Mouse (Mus musculus): ENCODE results near the gene Rpap3. TPM values are rescaled to one million over a fixed set of nuclear protein-coding genes. Genes with fewer than 3 reads are reported as not detected.

Gene Rpap3
- total RNA-seq (2017), result 18.3 and 22.7 TPM in 2 replicates

DNA sequence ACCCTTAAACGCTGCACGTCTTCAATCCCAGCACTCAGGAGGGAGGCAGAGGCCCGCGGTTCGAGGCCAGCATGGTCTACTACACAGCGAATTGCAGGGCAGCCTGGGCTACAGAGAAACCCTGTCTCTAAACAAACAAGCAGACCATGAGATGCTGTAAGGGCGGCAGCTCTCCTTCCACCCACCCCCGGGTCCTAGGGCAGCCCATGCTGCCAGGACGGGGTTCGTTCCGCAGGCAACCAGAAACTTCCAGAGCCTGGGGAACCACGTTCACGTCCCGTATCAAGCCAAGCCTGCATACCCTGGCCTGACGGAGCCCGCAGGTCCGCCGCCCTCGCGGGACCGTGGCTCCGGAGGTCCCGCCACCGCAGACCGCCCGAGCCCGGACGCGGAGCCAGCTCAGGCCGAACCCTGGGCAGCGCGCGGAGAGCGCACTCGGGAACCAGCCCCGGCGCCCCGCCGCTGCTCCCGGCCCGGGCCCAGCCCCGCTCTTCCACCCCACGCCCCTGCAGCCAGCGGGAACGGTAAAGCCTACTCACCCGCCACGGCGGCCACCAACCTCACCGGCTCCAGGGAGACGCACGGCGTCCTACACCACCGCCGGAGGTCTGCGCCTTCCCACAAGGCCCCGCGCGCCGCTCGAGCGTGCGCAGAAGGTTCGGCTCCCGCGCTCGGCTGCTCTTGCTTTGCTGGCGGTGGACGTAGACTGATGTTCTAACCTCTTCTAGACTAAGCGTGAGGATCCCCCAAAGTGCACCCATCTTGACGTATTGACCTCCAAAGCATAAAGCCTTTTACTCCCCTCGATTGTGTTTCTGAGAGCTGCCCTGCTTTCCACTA lies at the start of gene Rpap3:
Gene Rpap3, minus strand, starts transcription at position 615 of the 840 bp plus-strand sequence.
- ATAC-seq (ENCODE audit: extremely low read depth, insufficient number of reproducible peaks, low FRiP score, poor library complexity, severe bottlenecking), result peak; percentile 67

DNA sequence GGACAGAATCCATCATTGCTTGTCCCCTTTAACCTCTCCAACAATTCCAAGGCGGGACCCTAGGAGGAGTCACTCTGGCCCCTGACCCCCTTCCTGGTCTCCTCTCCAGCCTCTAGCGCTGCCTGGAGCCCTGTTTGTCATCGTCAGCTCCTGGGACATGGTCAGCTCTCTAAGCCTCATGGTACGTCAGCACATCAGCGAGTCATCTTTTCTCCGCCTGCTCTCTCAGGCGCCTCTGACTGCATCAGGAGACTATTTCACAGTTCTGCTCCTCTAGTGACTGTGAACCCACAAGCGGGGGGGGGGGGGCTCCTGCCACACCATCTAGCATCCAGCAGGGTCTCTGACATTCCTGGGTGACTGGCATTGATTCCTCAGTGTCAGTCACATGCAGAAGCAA lies 49.7 kb upstream of the Rpap3 start:
- ATAC-seq (ENCODE audit: extremely low read depth, insufficient number of reproducible peaks, low FRiP score, poor library complexity, severe bottlenecking), result no peak

DNA sequence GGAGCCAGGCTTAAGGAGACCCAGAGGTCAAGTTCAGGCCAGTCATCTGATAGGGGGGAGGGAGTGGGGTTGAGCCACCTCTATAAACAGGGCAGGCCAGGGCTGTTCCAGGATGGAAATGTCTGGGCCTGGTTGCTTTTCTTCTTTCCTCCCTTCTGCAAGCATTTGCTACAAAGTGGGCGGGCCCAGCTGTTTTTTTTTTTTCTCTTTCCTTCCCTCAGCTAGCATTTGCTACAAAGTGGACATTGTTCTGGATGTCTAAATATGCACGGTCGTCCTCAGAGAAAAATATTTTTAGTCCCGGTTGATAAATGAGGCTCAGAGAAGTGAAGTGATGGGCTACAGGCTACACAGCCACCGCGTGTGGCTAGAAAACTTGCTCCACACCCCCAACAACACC lies 48.9 kb upstream of the Rpap3 start:
- no peak for ATAC-seq (ENCODE audit: extremely low read depth, insufficient number of reproducible peaks, low FRiP score, poor library complexity, severe bottlenecking)

DNA sequence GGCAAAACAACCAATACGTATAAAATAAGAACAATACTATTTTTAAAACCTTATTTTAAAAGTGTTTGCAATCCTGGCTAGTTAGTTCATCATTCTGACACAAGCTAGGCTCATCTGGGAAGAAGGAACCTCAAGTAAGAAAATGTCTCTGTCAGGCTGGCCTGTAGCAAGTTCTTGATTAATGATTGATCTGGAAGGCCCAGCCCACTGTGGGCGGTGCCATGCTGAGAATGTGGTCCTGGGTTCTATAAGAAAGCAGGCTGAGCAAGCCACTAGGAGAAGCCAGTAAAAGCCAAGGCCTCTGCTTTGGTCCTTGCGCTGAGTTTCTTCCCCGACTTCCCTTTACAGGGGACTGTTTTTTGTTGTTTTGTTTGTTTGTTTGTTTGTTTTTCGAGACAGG lies 46.9 kb upstream of the Rpap3 start:
- ATAC-seq (ENCODE audit: extremely low read depth, insufficient number of reproducible peaks, low FRiP score, poor library complexity, severe bottlenecking), result no peak

DNA sequence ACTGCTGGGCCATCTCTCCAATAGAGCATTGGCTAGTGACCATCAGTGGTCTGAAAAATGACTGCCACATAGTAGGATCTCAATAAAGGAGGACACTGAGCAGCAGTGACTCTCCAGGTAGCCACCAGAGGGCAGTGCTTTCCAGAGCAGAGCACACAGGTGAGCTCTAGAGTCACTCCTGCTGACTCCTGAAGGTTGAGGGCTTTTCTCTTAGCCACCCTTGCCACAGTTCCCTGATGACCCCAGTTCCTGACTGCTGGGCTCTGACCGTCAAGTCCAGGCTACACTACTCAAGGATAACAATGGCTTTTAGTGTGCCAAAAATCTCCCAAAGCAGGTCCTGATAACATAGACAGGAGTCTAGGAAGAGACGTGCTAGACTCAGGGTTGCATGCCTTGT lies 46.1 kb upstream of the Rpap3 start:
- ATAC-seq (ENCODE audit: extremely low read depth, insufficient number of reproducible peaks, low FRiP score, poor library complexity, severe bottlenecking), result 0 out of 2 replicates have a peak, but pooled peaks have one; percentile 28

DNA sequence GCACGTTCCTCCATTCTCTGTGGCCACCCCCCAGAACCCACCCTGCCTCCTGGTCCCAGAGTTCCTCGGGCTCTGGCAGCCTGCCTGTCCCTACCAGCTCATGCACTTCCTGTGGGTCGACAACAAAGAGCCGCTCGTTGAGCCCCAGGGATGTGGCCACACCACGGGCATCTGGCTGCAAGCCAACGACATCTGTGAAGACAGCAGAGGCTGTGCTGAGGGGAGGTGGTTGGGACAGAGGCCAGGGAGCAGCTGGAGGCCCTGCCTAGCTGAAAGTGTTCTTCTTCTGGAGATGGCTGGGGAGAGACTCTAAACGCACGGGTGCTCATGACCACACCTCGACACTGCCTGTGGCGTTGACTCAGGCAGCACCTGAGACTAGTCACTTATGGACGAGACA lies 45.1 kb upstream of the Rpap3 start:
- peak; percentile 21 for ATAC-seq (ENCODE audit: extremely low read depth, insufficient number of reproducible peaks, low FRiP score, poor library complexity, severe bottlenecking)

DNA sequence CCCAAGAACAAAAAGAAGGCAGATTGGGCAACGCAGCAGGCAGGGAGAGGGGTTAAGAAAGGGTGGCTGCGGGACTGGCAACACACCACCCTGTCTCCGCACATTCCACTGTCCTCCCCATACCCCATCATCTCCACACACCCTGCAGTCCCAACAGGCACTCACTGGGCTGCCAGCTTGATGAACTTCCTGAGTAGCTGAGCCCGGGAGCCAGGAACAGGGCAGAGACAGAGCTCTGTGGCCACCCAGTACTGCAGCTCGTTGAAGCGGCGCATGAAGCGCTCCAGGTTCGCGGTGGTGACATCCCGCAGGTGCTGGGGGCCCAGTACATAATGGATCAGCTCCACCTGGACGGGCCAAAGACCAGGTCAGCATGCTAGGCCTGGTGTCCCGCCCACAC lies 44.2 kb upstream of the Rpap3 start:
- no peak for ATAC-seq (ENCODE audit: extremely low read depth, insufficient number of reproducible peaks, low FRiP score, poor library complexity, severe bottlenecking)

DNA sequence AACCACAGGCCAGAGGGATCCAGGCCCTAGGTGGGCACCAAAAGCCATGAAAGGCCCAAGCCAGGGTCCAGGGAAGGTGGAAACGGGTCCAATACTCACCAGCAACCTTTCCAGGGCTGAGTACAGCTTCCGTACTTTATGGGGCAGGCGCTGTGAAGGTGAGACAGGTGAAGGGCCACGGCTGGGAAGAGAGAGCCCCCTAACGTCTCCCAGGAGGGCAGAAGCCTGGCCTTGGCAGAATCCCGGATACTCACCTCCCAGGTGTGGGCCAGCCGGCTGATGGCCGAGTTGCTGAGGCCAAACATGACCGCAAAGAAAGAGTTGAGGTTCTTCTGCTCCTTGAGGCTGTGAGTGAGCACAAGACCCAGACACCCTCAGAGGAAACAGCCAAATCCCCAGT lies 43.8 kb upstream of the Rpap3 start:
- ATAC-seq (ENCODE audit: extremely low read depth, insufficient number of reproducible peaks, low FRiP score, poor library complexity, severe bottlenecking), result no peak

DNA sequence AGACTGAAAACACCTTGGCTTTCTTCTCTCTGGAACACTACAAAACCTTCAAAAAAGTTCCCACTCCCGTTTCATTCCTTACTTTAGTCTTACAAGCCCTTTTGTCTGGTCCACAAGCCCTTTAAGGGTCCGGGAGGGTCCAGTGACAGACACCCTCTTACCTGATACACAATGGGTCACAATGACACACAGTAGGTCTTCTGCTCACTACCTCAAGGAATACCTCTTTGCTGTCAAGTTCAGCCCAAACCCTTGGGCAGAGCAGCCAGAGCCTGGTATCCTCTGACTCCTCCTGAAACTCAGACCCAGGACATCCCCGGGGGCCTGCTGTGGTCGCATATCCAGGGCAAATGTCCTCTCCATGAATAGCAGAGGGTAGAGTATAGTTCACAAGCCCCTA lies 43.3 kb upstream of the Rpap3 start:
- ATAC-seq (ENCODE audit: extremely low read depth, insufficient number of reproducible peaks, low FRiP score, poor library complexity, severe bottlenecking), result no peak

DNA sequence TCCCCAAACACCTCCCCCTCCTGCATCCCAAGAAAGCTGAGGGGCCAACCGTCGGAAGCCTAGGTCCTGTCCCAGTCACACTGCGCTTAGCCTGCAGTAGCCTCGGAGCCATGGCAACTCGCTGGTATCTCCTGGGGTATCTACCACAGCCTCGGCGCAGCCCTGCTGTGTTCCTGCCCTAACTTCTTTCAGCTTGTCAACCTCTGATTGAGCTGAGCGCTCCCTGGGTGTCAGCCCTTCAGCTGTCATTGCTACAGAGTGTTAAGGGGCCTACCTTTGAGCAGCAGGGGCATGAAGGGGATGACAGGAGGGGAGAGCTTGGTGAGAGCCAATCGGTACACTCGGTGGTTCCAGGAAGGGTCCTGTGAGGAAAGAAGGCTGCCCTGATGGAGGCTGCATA lies 42.7 kb upstream of the Rpap3 start:
- ATAC-seq (ENCODE audit: extremely low read depth, insufficient number of reproducible peaks, low FRiP score, poor library complexity, severe bottlenecking), result no peak

DNA sequence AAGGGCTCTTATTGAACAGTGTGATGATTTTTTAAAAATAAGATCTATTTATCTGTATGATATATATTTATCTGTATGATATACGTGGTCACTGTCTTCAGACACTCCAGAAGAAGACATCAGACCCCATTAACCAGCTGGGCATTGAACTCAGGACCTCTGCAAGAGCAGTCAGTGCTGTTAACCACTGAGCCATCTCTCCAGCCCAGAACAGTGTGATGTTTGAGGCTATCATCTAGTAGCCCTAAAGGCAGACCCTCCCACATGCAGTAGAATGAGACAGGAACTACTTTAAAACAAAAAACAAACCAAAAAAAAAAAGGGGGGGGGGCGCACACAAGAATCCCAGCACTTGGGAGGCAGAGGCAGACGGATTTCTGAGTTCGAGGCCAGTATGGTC lies 41.9 kb upstream of the Rpap3 start:
- no peak for ATAC-seq (ENCODE audit: extremely low read depth, insufficient number of reproducible peaks, low FRiP score, poor library complexity, severe bottlenecking)

DNA sequence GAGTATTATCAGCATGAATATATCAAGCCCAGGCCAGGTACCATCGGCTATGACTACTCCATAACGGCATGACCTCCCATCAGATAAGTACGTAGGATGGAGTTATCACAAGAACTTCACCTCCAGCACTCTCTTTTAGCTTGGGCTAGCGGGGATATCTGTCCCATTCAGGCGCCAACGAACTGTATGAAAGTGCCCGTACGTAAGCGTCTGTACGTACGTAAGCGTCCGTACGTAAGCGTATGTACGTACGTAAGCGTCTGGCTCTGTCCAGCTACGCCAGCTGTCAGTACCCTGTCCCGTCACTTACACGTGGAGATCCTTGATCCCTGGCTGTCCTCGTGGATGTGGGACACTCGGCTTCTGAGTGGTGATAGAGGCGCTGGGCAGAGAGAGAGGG lies 41.1 kb upstream of the Rpap3 start:
- no peak for ATAC-seq (ENCODE audit: extremely low read depth, insufficient number of reproducible peaks, low FRiP score, poor library complexity, severe bottlenecking)

DNA sequence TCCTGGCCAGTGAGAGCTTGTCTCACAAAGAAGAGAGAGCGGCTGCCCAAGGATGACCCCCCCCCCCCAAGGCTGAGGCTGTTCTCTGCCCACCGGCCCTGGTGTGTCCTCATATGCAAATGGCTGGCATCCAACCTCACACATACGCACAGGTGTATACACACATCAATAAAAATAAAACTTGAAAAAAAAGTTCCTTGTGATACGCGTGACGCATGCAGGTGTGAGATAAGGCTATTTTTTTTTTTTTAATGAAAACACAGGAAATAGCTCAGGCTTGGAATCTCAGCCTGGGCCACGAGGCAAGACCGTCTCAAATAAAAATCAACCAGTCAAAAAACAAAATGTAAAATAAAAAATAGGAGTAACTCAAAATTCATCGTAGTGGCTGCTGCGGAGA lies 40.7 kb upstream of the Rpap3 start:
- ATAC-seq (ENCODE audit: extremely low read depth, insufficient number of reproducible peaks, low FRiP score, poor library complexity, severe bottlenecking), result no peak

DNA sequence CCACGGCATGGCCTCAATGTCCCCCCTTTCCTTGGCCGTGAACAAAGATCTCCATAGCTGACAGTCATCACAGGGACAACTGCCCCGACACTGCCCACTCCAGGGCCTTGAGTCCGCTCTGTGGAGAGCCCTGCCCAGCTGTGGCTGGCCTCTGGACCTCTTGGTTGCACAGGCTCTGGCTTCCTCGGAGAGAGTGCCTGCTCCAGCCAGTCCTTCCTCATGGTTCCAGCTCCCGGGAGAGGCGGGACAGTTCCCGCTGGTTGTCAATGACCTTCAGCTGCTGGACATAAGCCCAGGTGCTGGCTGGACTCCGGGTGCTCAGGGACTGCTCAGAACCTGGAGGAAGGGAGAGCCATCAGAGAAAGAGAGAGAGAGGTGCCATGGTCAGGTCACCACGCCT lies 39.7 kb upstream of the Rpap3 start:
- no peak for ATAC-seq (ENCODE audit: extremely low read depth, insufficient number of reproducible peaks, low FRiP score, poor library complexity, severe bottlenecking)

DNA sequence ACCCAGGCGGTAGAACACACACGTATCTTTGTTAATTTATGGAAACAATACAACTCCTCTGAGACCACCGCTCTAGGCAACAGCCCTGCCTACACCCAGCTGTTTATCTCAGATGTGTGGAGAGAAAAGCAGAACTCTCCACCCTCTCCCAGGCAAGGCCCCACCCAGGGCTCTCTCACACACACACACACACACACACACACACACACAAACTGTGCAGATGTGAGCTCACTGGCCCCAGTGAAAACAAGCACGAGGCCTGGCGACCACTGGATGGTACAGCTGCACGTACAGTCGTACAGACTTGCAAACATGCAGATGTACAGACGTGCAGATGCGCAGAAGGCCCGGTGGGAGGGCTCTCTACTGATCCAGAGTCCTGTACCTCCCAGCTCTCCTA lies 39.3 kb upstream of the Rpap3 start:
- peak; percentile 59 for ATAC-seq (ENCODE audit: extremely low read depth, insufficient number of reproducible peaks, low FRiP score, poor library complexity, severe bottlenecking)

DNA sequence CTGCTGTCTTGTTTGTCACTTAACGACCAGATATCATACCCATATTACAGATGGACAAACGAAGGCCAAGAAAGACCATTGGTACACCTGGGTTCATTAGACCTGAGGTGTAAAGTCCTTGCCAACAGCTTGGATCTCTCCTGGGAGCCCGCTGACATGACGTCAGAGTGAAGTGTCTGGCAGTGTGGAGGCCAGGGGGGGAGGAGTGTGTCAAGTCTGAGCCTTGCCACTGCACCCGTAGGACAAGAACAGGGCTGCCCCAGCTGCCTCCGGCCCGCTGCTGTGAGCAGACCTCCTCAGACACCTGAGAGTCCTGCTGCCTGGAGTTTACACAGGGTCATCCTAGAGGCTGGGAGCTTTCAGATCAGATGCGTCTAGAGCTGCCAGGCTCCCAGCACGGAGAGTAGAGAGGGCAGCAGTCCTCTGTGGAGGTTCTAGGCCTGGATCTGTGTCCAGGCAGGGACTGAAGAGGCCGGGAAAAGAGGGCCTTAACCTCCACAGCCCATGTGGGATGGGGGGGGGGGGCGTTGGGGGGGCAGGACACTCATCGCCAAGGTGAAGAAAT lies 38.4 kb upstream of the Rpap3 start:
- no peak for ATAC-seq (ENCODE audit: extremely low read depth, insufficient number of reproducible peaks, low FRiP score, poor library complexity, severe bottlenecking)

DNA sequence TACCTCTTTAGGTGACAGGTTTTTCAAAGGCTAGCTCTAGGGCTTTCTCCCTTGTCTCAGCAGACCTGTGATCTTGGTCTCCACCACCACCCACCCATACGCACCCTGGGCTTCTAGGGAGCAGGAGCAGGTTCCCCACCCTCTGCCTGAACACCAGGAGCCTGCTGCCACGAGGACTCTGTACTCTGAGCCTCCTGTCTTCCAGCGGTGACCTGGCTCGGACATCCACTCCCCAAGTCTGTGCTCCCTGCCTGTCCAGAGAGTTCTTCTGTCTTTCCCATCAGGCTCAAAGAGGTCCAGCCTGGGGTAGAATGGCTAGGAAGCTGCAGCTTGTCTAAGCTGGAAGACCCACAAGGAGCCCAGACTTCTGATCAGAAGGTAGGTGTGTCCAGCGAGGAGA lies 37.6 kb upstream of the Rpap3 start:
- no peak for ATAC-seq (ENCODE audit: extremely low read depth, insufficient number of reproducible peaks, low FRiP score, poor library complexity, severe bottlenecking)

DNA sequence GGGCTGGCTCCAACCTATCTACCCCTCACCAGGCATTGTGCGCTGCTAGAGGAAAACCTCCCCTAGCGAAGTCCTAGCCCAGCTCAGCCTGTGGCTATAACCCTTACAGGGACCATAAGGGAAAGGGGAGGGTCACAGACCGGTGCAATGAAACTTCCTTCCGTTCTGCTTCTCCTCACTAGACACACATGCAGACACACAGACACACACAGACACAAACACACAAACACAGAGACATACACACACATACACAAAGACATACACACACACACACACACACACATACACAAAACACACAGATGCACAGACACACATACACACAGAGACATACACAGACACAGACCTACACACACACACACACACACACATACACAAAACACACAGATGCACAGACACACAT lies 37.0 kb upstream of the Rpap3 start:
- no peak for ATAC-seq (ENCODE audit: extremely low read depth, insufficient number of reproducible peaks, low FRiP score, poor library complexity, severe bottlenecking)

DNA sequence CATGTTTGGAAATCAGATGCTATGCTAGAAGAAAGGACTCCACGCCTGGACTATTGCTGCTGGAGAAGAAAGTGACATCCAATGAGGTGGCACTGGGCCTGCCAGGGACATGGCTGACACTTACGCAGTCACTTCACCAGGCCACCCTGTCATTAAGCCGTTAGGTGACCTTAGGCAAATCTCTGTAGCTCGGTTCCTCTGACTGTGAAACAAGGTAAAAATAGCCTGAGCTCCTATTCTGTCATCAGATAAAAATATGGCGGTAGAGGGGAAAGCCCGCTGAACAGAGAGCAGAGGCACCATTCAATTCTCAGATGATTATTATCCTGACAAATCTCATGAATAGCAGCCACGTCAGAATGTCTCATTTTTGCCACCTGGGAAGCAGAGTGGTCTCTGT lies 36.4 kb upstream of the Rpap3 start:
- peak; percentile 49 for ATAC-seq (ENCODE audit: extremely low read depth, insufficient number of reproducible peaks, low FRiP score, poor library complexity, severe bottlenecking)

DNA sequence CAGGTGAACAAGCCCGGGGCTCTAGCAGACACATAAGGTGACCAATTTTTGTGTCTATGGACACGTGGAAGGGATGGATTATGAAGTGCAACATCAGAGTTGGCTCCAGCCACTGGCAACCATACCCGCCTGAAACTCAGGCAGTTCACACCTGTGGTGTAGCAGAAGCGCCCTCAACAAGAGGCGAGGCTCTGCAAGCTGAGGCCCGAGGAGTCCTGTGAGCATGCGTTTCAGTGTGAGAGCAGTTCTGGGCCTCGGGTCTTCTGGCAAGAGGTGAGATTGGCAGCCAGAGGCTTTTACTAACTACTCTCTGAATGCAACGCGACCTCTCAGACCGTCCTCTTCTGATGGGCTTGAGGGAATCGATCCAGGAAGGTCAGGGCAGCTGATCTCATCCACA lies 36.0 kb upstream of the Rpap3 start:
- no peak for ATAC-seq (ENCODE audit: extremely low read depth, insufficient number of reproducible peaks, low FRiP score, poor library complexity, severe bottlenecking)

DNA sequence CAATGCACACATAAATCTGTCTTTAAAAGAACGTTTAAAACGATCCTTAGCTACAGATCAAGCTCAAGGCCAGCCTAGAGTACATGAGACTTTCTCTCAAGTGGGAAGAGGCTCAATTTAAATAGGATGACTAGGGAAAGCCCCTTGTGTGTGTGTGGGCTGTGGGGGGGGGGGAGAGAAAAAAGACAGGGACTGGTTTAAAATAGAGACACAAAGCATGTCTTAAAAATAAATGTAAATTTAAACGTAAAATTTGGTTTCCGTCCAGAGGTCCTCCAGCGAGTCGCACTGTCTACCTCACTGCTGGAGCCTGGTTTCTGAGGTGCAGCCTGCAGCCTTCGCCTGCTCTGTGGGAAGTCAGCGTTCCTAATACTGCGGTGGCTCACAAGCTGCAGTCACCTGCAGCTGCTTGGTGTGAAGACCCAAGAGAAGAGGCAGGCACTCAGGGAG lies 34.7 kb upstream of the Rpap3 start:
- ATAC-seq (ENCODE audit: extremely low read depth, insufficient number of reproducible peaks, low FRiP score, poor library complexity, severe bottlenecking), result no peak

All from neutrophil, adult 5-6 weeks (primary cell).